Mouse (Mus musculus): Measurements from ENCODE around the gene Ank2.
A peak's percentile ranks its signal among the peaks of the same experiment; 100 is the strongest.

Gene Ank2

GRCm38 (mm10) chr3:127015596-127015995, 483.6 kb downstream of the Ank2 start:
- no peak for DNase-seq

DNA sequence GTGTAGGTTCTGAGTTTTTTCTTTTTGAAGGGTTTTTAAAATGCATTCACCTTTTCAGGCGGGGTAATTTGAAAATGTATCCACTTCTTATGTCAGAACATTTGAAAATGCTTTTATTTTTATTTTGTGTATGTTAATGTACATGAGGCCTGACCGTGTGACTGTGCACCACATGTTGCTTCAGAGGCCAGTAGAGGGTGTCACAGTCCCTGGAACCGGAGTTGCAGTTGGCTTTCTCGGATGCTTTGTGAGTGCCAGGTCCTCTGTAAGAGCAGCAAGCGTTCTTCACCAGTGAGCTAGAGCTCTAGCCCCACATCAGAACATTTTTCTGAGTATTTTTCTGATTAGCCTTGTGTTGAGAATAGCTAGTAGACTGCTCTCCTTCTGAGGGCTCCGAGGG, 484.0 kb downstream of the Ank2 start:
- DNase-seq: no peak

GRCm38 (mm10) chr3:127013976-127014375, 485.2 kb downstream of the Ank2 start:
- DNase-seq: no peak

- peak; percentile 18 for DNase-seq
Measured at GRCm38 (mm10) chr3:127012525-127012924, 486.6 kb downstream of the Ank2 start.

DNA sequence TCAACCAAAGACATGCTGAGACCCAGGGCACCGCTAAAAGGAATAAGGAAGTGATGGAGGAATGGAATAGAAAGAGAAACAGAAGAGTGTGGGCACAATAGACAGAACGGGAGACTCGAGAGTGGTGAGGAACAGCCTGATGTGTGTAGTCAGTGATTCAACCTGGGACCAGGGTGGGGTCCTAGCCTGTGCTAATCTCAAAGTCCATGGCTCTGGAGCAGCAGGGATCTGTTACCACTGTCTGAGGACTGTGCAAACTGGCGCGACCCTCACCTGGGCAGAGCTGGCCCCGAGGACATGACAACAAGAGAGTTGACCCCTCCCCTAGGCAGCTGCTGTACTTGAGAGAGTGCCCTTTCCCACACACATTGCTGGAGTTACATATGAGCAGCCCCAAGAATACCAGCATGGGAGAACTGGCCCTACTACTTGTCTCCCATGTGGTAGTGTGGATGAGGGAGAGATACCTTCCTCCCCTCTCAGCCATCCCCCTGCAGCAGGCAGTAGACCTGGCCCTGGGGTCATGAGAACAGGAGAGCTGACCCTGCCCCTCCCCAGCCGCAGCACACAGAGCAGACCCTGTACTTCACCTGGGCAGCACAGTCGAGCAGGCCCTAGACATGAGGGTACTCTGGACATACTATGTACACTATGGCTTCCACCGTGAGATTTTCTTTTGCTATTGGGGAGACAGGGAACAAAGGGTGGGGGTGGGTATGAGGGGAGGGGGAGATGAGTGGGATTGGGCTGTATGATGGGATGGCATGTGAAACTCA, 493.1 kb downstream of the Ank2 start:
- DNase-seq: no peak

GRCm38 (mm10) chr3:127004860-127005633, 494.1 kb downstream of the Ank2 start:
- peak; percentile 26 for DNase-seq

DNA sequence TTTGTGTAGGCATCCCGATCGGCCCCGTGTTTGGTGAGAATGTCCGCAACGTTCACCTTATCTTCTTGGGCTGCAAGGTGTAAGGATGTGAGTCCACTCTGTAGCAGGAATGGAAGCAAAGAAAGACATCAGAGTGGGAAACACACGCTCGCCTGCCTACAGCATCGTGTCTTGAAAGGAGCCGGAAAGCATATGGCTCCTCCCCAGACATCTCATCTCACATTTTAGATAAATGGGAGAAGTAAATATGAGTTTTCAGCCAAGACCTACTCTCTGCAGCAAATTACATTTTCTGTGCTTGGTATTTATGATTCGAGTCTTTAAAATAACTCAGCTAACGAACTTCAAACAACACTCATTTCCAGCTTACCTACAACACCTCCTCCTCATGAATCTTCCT, 495.2 kb downstream of the Ank2 start:
- no peak for DNase-seq

DNA sequence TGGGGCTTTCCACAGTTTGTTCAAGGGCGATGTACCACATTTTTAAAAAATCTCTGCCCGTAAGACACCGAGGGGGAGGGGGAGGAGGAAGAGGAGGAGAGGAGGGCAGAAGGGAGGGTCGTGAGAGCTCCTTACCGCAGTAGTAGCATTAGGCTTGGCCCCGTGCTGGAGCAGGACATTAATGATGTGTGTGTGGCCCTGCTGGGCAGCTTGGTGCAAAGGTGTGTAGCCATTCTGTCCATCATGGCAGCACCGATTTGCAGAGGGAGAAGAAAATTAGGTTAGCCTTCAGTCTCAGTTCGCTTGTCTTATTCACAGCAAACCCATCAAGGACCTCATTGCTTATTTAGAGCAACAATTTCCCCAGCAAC, 500.4 kb downstream of the Ank2 start:
- no peak for DNase-seq

GRCm38 (mm10) chr3:126998008-126998741, 501.0 kb downstream of the Ank2 start:
- peak; percentile 62 for DNase-seq

- DNase-seq: no peak
Measured at GRCm38 (mm10) chr3:126997391-126998007, 501.7 kb downstream of the Ank2 start.

GRCm38 (mm10) chr3:126996721-126997120, 502.4 kb downstream of the Ank2 start:
- no peak for DNase-seq

- DNase-seq: peak; percentile 19
Measured at GRCm38 (mm10) chr3:126995970-126996369, 503.2 kb downstream of the Ank2 start.

GRCm38 (mm10) chr3:126994149-126994548, 505.0 kb downstream of the Ank2 start:
- DNase-seq: no peak

DNA sequence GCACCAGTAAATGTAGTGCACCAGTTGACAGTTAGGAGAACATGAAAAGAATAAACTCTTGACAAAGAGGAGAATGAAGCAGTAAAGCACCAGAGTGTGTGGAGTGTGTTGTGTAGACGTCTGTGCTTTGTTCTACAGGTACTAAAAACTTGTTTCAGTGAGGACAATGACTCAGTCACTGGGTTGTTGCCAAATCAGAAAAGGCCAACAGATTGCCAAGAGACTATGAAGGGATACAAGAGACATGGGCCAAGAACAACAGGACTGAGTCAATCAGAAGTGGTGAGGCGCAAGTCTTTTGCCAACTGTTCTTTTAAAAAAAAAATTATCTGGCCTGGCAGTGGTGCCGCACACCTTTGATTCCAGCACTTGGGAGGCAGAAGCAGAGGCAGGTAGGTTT, 509.2 kb downstream of the Ank2 start:
- no peak for DNase-seq

GRCm38 (mm10) chr3:126986687-126987086, 512.5 kb downstream of the Ank2 start:
- no peak for DNase-seq

DNA sequence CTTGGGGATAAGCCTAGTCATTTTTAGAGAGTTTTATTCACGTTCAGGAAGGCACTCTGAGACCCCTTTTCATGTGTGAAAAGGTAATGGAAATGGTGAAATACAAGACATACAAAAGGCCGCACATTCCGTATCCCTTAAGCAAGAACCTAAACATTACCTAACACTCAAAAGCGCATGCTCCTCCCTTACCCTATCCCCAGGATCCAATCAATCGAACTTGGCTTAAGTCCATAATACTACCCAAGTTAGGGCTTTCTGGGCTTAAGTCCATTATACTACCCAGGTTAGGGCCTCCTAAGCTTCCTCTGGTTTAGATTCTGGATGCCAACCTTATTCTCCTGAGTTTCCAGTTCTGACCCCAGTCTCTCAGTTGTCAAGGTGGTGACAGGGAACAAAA, 516.3 kb downstream of the Ank2 start:
- DNase-seq: no peak

DNA sequence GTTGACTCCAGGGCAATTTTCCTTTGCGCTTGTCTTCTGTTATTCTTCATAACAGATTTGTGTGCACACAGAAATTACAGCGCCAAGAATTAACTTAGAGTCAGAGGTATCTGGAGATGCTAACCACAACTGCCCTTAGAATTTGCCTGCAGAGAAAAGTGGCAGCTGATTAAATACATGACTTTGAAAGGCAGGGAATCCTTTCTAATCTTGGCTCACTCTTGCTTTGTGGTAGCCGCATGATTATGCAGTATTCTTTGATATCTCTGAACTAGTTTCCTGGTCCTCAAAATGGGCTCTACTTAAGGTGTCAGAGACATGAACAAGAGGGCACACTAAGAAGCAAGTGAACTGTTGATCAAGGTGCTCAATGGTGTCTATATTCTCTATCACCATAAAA, 518.0 kb downstream of the Ank2 start:
- no peak for DNase-seq

DNA sequence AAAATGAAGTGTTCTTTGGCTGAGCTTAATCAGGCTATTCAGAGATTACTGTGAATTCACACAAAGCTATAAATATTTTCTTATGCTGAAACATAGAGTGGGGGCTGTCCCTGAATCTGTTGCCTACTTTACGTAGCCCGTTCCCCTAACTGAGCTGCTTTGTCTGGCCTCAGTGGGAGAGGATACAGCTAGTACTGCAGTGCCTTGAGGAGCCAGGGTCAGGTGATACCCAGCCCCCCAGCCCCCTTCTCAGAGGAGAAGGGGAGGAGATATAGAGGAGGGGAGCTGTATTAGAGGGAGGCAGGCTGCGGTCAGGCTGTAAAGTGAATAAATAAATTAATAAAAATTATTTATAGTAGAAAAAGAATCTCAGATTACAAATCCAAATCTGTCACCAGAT, 519.5 kb downstream of the Ank2 start:
- no peak for DNase-seq

GRCm38 (mm10) chr3:126978768-126979410, 520.3 kb downstream of the Ank2 start:
- peak; percentile 82 for DNase-seq

DNA sequence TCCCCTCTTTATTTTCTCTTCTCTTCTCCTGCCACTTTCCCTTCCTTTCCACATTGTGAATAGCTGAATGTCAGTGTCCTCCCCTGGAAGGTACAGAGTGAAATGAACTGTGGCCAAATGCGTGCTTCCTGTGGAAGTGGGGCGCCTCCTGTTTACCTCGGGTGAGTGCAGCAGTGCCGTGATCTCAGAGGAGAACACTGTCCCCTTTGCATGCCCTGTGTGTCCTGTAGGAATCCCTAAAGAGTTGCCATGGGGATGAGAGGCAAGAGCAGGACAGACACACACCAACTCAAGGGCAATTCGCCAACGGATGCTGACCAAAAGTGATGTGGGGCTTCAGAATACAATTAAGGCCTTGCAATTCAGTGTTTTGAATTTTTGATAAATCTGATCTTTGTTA, 521.8 kb downstream of the Ank2 start:
- peak; percentile 6 for DNase-seq

- DNase-seq: no peak
Measured at GRCm38 (mm10) chr3:126976793-126977192, 522.4 kb downstream of the Ank2 start.

DNA sequence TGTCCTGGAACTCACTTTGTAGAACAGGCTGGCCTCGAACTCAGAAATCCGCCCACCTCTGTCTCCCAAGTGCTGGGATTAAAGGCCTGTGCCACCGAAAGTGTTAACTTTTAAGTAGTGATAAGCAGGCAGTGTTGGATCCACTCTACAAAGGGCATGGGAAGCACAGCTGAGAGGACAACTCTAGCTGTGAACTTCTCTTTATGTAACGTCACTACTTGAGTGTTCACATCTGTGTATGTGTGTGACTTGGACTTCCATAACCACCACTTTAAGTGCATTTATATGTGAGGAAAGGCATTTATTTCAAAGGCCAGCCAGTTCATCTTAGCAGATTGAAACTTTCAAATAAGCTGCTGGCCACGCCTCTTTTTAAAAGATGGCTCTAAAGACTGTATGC, 523.7 kb downstream of the Ank2 start:
- peak; percentile 21 for DNase-seq

DNA sequence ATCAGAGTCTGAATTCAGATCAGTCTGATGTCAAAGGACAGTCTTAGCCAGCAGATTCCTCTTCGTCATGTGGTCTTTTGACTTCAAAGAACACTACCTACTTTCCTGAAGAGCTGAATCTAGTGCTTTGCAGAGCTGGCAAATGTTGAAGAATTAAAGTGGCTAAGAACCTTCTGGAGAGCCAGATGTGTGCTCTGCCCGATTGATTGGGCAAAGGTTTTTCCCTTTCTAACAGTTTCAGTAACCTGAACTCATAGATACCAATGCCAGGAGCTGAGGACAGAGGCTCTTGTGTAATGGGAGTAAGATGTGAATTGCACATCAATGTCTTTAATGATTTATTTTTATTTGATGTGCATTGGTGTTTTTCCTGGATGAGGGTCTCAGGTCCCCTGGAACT, 525.6 kb downstream of the Ank2 start:
- no peak for DNase-seq
